Mouse (Mus musculus) embryonic facial prominence, embryonic 11.5 days (tissue): ENCODE data around the gene Pitpna. TPM values are rescaled to one million over a fixed set of nuclear protein-coding genes. Genes with fewer than 3 reads are reported as not detected.
"Not testable (repeated sequence)": the region's sequence is repeated elsewhere in the genome, so short reads cannot be mapped to it uniquely, and the experiment has no call there.

Experiments
- ATAC-seq: fragments of 200-750 bp; cut with Nextera tagmentation; replicated peaks from 2 replicates; pipeline ENCODE4 v1.8.0; 2017; ENCODE audit warnings: low read depth; ENCODE audit not compliant: insufficient number of reproducible peaks, low FRiP score, low TSS enrichment
- DNase-seq: peaks from one replicate; pipeline ENCODE4 v3.0.0-alpha.2; 2015; ENCODE audit warnings: low spot score
- H3K27ac ChIP-seq: fragments of 300-500 bp; sonication (generic); replicated peaks from 2 replicates; pipeline ENCODE4 v1.5.1; 2014; ENCODE audit warnings: mild to moderate bottlenecking, low read depth, low read length, control low read depth
- H3K27me3 ChIP-seq: fragments of 300-500 bp; sonication (generic); 2 replicates; pipeline ENCODE4 v1.6.1; 2014; ENCODE audit warnings: mild to moderate bottlenecking, low read length, moderate library complexity, mixed read lengths; ENCODE audit not compliant: control insufficient read depth, insufficient read depth
- H3K36me3 ChIP-seq: fragments of 300-500 bp; sonication (generic); replicated peaks from 2 replicates; pipeline ENCODE4 v1.6.1; 2014; ENCODE audit warnings: low read depth, mild to moderate bottlenecking, low read length, moderate library complexity, mixed read lengths; ENCODE audit not compliant: control insufficient read depth, insufficient read depth
- H3K4me1 ChIP-seq: fragments of 300-500 bp; sonication (generic); 2 replicates; pipeline ENCODE4 v1.6.1; 2014; ENCODE audit warnings: low read length, mixed read lengths; ENCODE audit not compliant: control insufficient read depth, insufficient read depth
- H3K4me2 ChIP-seq: fragments of 300-500 bp; sonication (generic); 2 replicates; pipeline ENCODE4 v1.6.1; 2014; ENCODE audit warnings: low read depth, mild to moderate bottlenecking, control low read depth, low read length, moderate library complexity
- H3K4me3 ChIP-seq: fragments of 300-500 bp; sonication (generic); 2 replicates; pipeline ENCODE4 v1.5.1; 2014; ENCODE audit warnings: low read depth, low read length, control low read depth
- H3K9ac ChIP-seq: fragments of 300-500 bp; sonication (generic); replicated peaks from 2 replicates; pipeline ENCODE4 v1.6.1; 2014; ENCODE audit warnings: mild to moderate bottlenecking, control low read depth, low read length
- H3K9me3 ChIP-seq: fragments of 300-500 bp; sonication (generic); replicated peaks from 2 replicates; pipeline ENCODE4 v1.6.1; 2016; ENCODE audit warnings: mild to moderate bottlenecking, low read length, inconsistent platforms, mixed read lengths; ENCODE audit not compliant: control insufficient read depth
- WGBS: fragments of 180-500 bp; shearing (Covaris S2); extraction: QIAGEN DNeasy Blood & Tissue Kit; methylation state at CpG from one replicate; pipeline ENCODE4 v1.1.7; 2014; 5-methylcytosine and 5-hydroxymethylcytosine counted together
- polyA plus RNA-seq: library from polyadenylated mRNA; unstranded; fragments of >200 nt; fragmentation: Nextera tagmentation; extraction: Ambion mirVana; gene quantifications from 2 replicates; pipeline ENCODE4 v1.2.1, GENCODE M21; 2014

The Pitpna gene
- polyA plus RNA-seq, 1 experiment from 2014 or later = 83.0 TPM

DNA sequence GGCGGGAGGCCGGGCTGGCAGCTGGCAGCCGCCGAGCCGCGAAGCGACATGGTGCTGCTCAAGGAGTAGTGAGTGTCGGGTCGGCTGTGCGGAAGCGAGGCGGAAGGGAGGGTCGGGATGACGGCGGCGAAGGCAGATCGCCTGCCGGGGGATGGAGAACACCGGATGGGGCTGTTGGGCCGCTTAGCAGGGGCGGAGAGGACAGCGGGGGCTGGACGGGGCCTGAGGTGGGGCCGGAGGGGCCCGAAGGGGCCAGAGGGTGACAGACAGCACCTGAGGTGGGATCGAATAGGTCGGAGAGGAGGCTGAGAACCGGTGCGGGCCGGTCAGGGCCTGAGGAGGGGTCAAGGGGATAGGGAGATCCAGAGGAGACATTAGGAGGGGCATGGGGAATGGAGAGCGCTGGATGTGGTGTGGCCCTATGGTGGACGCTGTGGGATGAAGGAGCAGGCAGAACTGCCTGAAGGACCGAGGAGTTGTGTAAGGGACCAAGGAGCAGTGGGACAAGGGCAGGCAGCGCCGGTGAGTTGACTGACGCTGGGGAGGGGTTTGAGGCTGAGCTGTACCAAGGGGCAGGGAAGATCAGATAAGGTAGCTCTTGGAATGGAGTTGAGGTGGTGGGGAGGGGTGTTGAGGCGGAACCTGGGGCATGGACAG is 516 bp downstream of the Pitpna start:
- Histone ChIP-seq H3K27ac (peak overlapping the region; percentile 77), H3K4me3 (peak overlapping the region; percentile 92), H3K9me3 (no peaks in the 10 kb centered on the region), H3K4me1 (peaks cover 3% of the 10 kb centered on the region; the same call in 1 of the 2 replicates), H3K27me3 (no peaks in the 10 kb centered on the region), H3K36me3 (no peaks in the 10 kb centered on the region), H3K4me2 (peak overlapping the region; percentile 95), H3K9ac (peak overlapping the region; percentile 86)
- ATAC-seq (peak; percentile 82), DNase-seq (peak; percentile 46)
- under 1% methylated on average over 37 of the region's 37 CpGs for WGBS

GRCm38 (mm10) chr11:75592612-75593011 is 4.7 kb downstream of the Pitpna start:
- Histone ChIP-seq H3K4me1 (peaks cover 3% of the 10 kb centered on the region; the same call in 1 of the 2 replicates), H3K9ac (no peak overlapping the region), H3K4me3 (no peak overlapping the region), H3K4me2 (no peak overlapping the region), H3K9me3 (no peaks in the 10 kb centered on the region), H3K27me3 (no peaks in the 10 kb centered on the region), H3K36me3 (no peaks in the 10 kb centered on the region), H3K27ac (no peak overlapping the region)
- WGBS = 92% methylated on average over 5 of the region's 5 CpGs
- no peak for ATAC-seq
- no peak for DNase-seq

GRCm38 (mm10) chr11:75594431-75594830 is 6.5 kb downstream of the Pitpna start:
- H3K9me3 ChIP-seq = no peaks in the 10 kb centered on the region
- no peaks in the 10 kb centered on the region for H3K27me3 ChIP-seq
- WGBS = 85% methylated on average over 9 of the region's 9 CpGs
- no peak overlapping the region for H3K4me3 ChIP-seq
- no peak overlapping the region for H3K4me2 ChIP-seq
- no peaks in the 10 kb centered on the region for H3K4me1 ChIP-seq
- ATAC-seq (no peak), DNase-seq (no peak)
- no peak overlapping the region for H3K27ac ChIP-seq
- H3K36me3 ChIP-seq = 0 out of 2 replicates have a peak, but pooled peaks cover 3% of the 10 kb centered on the region
- no peak overlapping the region for H3K9ac ChIP-seq

DNA sequence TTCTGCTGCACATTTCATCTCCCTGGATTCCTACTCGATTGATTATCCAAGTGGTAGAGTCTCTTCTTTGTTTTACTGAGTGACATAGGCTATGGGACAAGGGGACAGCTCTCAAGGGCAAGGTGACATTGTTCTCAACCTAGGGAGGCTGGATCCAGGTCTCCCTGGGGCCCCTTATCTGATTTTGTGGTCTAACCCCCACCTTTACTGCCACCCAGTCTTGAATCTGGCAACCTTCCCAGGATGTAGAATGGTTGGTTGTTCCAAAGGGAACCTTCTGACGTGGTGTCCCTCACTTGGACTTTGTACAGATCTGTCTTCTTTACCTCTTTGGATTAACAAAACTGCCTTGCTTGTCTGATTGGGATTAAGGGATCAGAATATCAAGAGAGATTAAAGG is 7.5 kb downstream of the Pitpna start:
- H3K36me3 ChIP-seq = 0 out of 2 replicates have a peak, but pooled peaks cover 3% of the 10 kb centered on the region
- DNase-seq (no peak), ATAC-seq (no peak)
- H3K27ac ChIP-seq = no peak overlapping the region
- H3K4me1 ChIP-seq = no peaks in the 10 kb centered on the region
- H3K4me3 ChIP-seq = no peak overlapping the region
- H3K9me3 ChIP-seq = no peaks in the 10 kb centered on the region
- no peak overlapping the region for H3K4me2 ChIP-seq
- H3K9ac ChIP-seq = no peak overlapping the region
- H3K27me3 ChIP-seq = no peaks in the 10 kb centered on the region
- WGBS = 74% methylated on average over 2 of the region's 2 CpGs

DNA sequence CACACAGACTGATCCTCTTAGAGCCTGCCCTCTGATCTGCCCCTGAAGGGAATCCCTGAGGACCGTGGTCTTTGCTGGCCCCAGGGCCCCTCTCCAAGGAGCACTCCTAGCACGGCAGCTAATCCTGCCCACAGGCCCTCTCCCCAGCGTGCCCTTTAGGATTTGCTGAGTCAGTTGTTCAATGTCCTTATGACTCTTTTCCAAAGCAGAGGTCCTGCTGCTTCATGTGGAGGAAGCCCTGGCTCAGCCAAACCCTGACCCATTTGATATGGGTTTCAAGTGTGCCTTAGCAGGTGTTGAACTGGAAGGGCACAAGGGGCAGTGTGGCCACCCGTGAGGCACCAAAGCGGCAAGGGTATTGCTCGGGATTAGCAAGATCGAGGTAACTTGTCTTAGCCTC is 7.9 kb downstream of the Pitpna start:
- DNase-seq (no peak), ATAC-seq (no peak)
- Histone ChIP-seq H3K9ac (no peak overlapping the region), H3K27ac (no peak overlapping the region), H3K4me1 (no peaks in the 10 kb centered on the region), H3K9me3 (no peaks in the 10 kb centered on the region), H3K4me2 (no peak overlapping the region), H3K36me3 (peaks cover 3% of the 10 kb centered on the region; the same call in 1 of the 2 replicates), H3K4me3 (no peak overlapping the region), H3K27me3 (no peaks in the 10 kb centered on the region)
- 67% methylated on average over 7 of the region's 7 CpGs for whole genome bisulfite sequencing

DNA sequence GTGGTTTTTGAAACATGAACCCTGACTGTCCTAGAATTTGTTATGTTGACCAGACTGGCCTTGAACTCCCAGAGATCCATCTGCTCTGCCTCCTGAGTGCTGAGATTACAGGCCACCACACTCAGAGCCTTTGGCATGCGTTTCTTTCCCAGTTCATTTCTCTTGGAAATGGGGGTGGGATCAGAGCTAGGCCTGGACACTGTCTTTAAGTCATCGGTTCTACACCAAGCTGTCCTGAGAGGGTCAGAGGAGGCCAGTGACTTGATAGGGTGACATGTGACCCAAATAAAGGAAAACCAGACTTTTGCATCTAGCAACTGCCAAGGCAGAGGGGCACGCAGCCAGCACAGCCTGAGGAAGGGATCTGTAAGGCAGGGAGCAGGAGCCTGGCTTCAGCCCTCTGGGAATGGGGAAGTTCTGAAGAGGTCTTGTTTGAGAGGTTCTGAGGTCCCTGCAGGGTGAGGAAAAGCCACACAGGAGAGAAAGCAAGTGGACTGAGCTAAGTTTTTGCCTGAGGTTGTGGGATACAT is 8.9 kb downstream of the Pitpna start:
- H3K36me3 ChIP-seq = peaks cover 3% of the 10 kb centered on the region

GRCm38 (mm10) chr11:75598004-75598403 is 10.1 kb downstream of the Pitpna start:
- no peak overlapping the region for H3K4me3 ChIP-seq
- no peak overlapping the region for H3K4me2 ChIP-seq
- no peak overlapping the region for H3K27ac ChIP-seq
- H3K9me3 ChIP-seq = no peaks in the 10 kb centered on the region
- no peak for ATAC-seq
- no peak overlapping the region for H3K9ac ChIP-seq
- no peaks in the 10 kb centered on the region for H3K27me3 ChIP-seq
- H3K36me3 ChIP-seq = peaks cover 3% of the 10 kb centered on the region
- WGBS = 98% methylated on average over 6 of the region's 6 CpGs
- DNase-seq = no peak
- no peaks in the 10 kb centered on the region for H3K4me1 ChIP-seq

More for the DNA sequence above, 8.9 kb downstream of the Pitpna start:
- H3K9me3 ChIP-seq = no peaks in the 10 kb centered on the region
- H3K4me2 ChIP-seq = no peak overlapping the region
- H3K9ac ChIP-seq = no peak overlapping the region
- ATAC-seq (no peak), DNase-seq (no peak)
- 88% methylated on average over 3 of the region's 3 CpGs for WGBS
- no peak overlapping the region for H3K4me3 ChIP-seq
- no peaks in the 10 kb centered on the region for H3K4me1 ChIP-seq
- no peak overlapping the region for H3K27ac ChIP-seq
- H3K27me3 ChIP-seq = no peaks in the 10 kb centered on the region

- not testable (repeated sequence) for H3K4me3 ChIP-seq, H3K4me1 ChIP-seq, H3K27me3 ChIP-seq, ATAC-seq, H3K27ac ChIP-seq, H3K36me3 ChIP-seq, H3K9me3 ChIP-seq, H3K4me2 ChIP-seq, H3K9ac ChIP-seq, DNase-seq
- WGBS = 93% methylated on average over 16 of the region's 17 CpGs
Observed at GRCm38 (mm10) chr11:75599802-75600201, 11.9 kb downstream of the Pitpna start.
